Mouse (Mus musculus) heart, adult 11 months (tissue): Measurements from ENCODE around the gene Gli1.

Experiments
- DNase-seq: peaks from one replicate; pipeline ENCODE4 v3.0.0; 2022

The Gli1 gene

GRCm38 (mm10) chr10:127341891-127342639 lies at the start of gene Gli1:
Gene Gli1 (minus strand): TSS chr10:127341974.
- peak; percentile 98 for DNase-seq

- no peak for DNase-seq
Observed at GRCm38 (mm10) chr10:127381743-127382134, 40.0 kb upstream of the Gli1 start.

GRCm38 (mm10) chr10:127380767-127381742 lies 39.3 kb upstream of the Gli1 start:
- DNase-seq: no peak

GRCm38 (mm10) chr10:127380251-127380691 lies 38.5 kb upstream of the Gli1 start, which contains the start of gene R3hdm2:
Gene R3hdm2 (plus strand): TSS chr10:127380327.
- DNase-seq: peak; percentile 99

- no peak for DNase-seq
Observed at GRCm38 (mm10) chr10:127379654-127380053, 37.9 kb upstream of the Gli1 start.

- DNase-seq: no peak
Observed at GRCm38 (mm10) chr10:127377700-127378099, 35.9 kb upstream of the Gli1 start.

- DNase-seq: no peak
Observed at GRCm38 (mm10) chr10:127371023-127371422, 29.2 kb upstream of the Gli1 start.

GRCm38 (mm10) chr10:127369834-127370820 lies 28.4 kb upstream of the Gli1 start, which contains the start of gene Inhbc:
Gene Inhbc (minus strand): TSS chr10:127370431.
- DNase-seq: no peak

GRCm38 (mm10) chr10:127368273-127368672 lies 26.5 kb upstream of the Gli1 start:
- DNase-seq: no peak

- DNase-seq: no peak
Observed at GRCm38 (mm10) chr10:127367116-127367515, 25.3 kb upstream of the Gli1 start.

- no peak for DNase-seq
Observed at GRCm38 (mm10) chr10:127360714-127361113, 18.9 kb upstream of the Gli1 start.

GRCm38 (mm10) chr10:127355336-127355735 lies 13.6 kb upstream of the Gli1 start:
- no peak for DNase-seq

- peak; percentile 94 for DNase-seq
Observed at GRCm38 (mm10) chr10:127353909-127354895, 12.4 kb upstream of the Gli1 start, which contains the start of gene Inhbe. Gene Inhbe (minus strand): TSS chr10:127354411.

- peak; percentile 74 for DNase-seq
Observed at GRCm38 (mm10) chr10:127352766-127353165, 11.0 kb upstream of the Gli1 start.

GRCm38 (mm10) chr10:127352187-127352586 lies 10.4 kb upstream of the Gli1 start:
- DNase-seq: peak; percentile 88

GRCm38 (mm10) chr10:127351719-127352118 lies 9.9 kb upstream of the Gli1 start:
- peak; percentile 85 for DNase-seq

- peak; percentile 87 for DNase-seq
Observed at GRCm38 (mm10) chr10:127351285-127351595, 9.5 kb upstream of the Gli1 start.

GRCm38 (mm10) chr10:127350594-127351284 lies 9.0 kb upstream of the Gli1 start:
- DNase-seq: peak; percentile 93

- peak; percentile 84 for DNase-seq
Observed at GRCm38 (mm10) chr10:127349810-127350209, 8.0 kb upstream of the Gli1 start.

GRCm38 (mm10) chr10:127348957-127349356 lies 7.2 kb upstream of the Gli1 start:
- DNase-seq: peak; percentile 60
